Mouse (Mus musculus): ENCODE measurements at regions not wholly inside any gene's neighbourhood (a gene's known extent, or its start where the extent isn't known, plus 50 kb on each side); places are given as distances from the start of the nearest gene placed in this dataset.
A peak's percentile ranks its signal among the peaks of the same experiment; 100 is the strongest.

- H3K4me1 ChIP-seq (replicated peaks; ENCODE audit: control insufficient read depth, insufficient read depth, low read length) = no peaks in the 10 kb centered on the region
- H3K9ac ChIP-seq (ENCODE audit: low read depth, low read length) = no peak overlapping the region
- H3K4me3 ChIP-seq (ENCODE audit: low read depth, low read length) = no peak overlapping the region
- TF ChIP-seq CTCF (IDR thresholded peaks at IDR 0.05; ENCODE audit: low read depth) = no peak
- H3K27ac ChIP-seq (ENCODE audit: low read depth, low read length) = no peak overlapping the region
- no peaks in the 10 kb centered on the region for H3K36me3 ChIP-seq (ENCODE audit: control insufficient read depth, insufficient read depth)
- 77% methylated on average over 5 of the region's 5 CpGs for whole genome bisulfite sequencing
- no peak for ATAC-seq
- no peaks in the 10 kb centered on the region; the same call in 1 of the 2 replicates for H3K27me3 ChIP-seq (replicated peaks; ENCODE audit: control insufficient read depth, insufficient read depth, low read length)
- H3K9me3 ChIP-seq (ENCODE audit: control insufficient read depth) = no peaks in the 10 kb centered on the region
- no peak overlapping the region for H3K4me2 ChIP-seq (replicated peaks; ENCODE audit: low read depth)
These were observed 101.4 kb upstream of the Tbca start for GRCm38 (mm10) chr13:94687295-94687694.

DNA sequence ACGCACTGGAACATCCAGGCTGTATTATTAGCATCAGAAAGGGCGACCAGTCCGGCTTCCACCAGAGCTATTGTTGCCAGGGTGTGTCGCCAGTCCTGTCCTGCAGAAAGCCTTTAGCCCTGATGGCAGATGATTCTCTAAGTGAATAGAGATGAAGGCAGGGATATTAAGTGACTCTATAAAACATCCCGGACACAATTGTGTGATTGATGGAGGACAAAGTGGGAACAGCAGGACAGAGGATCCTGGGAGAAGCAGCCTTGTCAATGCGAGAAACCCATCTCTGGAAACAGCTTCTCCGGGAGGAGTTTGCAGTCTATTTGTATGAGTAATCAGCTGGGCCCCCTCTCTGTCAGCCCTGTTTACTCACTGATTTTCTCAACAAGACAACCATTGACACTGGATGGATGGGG is 82.1 kb upstream of the Tbca start:
- TF ChIP-seq CTCF (IDR thresholded peaks at IDR 0.05; ENCODE audit: low read depth) = no peak
- 3% methylated on average over 7 of the region's 7 CpGs for WGBS
- Histone ChIP-seq H3K4me1 (replicated peaks; ENCODE audit: control insufficient read depth, insufficient read depth, low read length) (no peaks in the 10 kb centered on the region), H3K9me3 (ENCODE audit: control insufficient read depth) (no peaks in the 10 kb centered on the region), H3K36me3 (ENCODE audit: control insufficient read depth, insufficient read depth) (no peaks in the 10 kb centered on the region), H3K4me3 (ENCODE audit: low read depth, low read length) (no peak overlapping the region), H3K27me3 (replicated peaks; ENCODE audit: control insufficient read depth, insufficient read depth, low read length) (peaks cover 91% of the 10 kb centered on the region), H3K27ac (ENCODE audit: low read depth, low read length) (no peak overlapping the region), H3K4me2 (replicated peaks; ENCODE audit: low read depth) (no peak overlapping the region), H3K9ac (ENCODE audit: low read depth, low read length) (no peak overlapping the region)
- no peak for ATAC-seq

DNA sequence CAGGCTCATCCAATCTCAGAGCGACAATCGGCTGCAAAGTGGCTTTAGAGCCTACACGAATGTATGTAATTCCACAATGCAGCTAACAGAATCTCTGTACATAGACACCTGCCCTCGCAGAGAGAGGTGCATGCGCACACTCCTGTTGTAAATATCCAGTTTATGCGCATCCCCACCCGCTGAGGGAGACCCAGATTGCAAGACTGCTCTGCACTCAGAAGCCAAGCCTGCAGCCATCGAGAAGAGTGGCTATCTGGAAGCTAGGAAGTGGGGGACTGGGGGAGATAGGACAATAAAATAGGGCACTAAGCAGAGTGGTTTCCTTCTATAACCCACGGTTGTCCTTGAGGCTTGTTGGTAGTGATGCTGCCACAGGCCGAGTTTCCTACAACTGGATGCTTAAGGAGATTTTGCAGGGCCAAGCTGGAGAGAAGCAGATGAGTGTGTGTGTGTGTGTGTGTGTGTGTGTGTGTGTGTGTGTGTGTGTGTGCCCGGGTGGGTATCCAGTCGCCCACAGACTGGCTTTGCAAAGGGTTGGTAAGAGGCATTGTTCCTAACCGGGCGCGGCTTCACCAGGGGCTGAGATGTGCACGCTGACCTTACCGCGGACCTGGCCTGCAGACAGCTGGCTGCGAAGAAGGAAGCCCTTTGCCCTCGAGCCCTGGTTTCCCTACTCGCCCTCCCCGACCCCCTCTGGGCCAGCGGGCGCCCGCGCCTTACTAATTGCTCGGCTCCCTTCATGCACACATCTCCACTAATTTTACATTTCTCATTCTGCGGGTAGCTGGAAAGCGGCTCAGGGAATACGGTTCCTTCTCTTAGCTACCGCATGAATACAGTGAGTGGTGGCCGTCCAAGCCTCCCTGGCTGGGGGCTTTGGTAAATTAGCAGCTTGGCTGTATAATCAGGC is 81.1 kb upstream of the Tbca start:
- H3K27me3 ChIP-seq (replicated peaks; ENCODE audit: control insufficient read depth, insufficient read depth, low read length) = peaks cover 91% of the 10 kb centered on the region

DNA sequence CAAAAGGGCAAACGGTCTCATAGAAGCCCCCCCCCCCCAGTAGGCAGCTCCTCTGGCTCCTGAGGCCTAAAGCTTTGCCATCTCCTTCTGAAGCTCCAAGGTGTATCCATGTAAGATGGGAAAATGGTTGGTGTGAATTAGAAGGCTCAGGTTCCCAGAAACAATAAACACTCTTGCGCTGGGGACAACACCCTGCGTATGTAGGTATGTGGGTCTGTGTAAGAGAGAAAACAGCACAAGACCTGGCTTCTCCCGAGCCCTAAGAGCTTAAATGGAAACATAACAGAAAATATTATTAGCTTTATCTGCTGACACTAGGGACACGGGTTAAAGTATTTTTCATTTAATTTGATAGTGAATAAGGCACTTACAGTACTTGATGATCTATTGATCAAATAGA is 79.9 kb upstream of the Tbca start:
- TF ChIP-seq CTCF (IDR thresholded peaks at IDR 0.05; ENCODE audit: low read depth) = no peak
- H3K4me2 ChIP-seq (replicated peaks; ENCODE audit: low read depth) = no peak overlapping the region
- no peak overlapping the region for H3K27ac ChIP-seq (ENCODE audit: low read depth, low read length)
- ATAC-seq = no peak
- no peak overlapping the region for H3K9ac ChIP-seq (ENCODE audit: low read depth, low read length)
- H3K36me3 ChIP-seq (ENCODE audit: control insufficient read depth, insufficient read depth) = no peaks in the 10 kb centered on the region
- no peaks in the 10 kb centered on the region for H3K9me3 ChIP-seq (ENCODE audit: control insufficient read depth)
- 27% methylated on average over 5 of the region's 5 CpGs for whole genome bisulfite sequencing
- no peaks in the 10 kb centered on the region for H3K4me1 ChIP-seq (replicated peaks; ENCODE audit: control insufficient read depth, insufficient read depth, low read length)
- peaks cover 91% of the 10 kb centered on the region for H3K27me3 ChIP-seq (replicated peaks; ENCODE audit: control insufficient read depth, insufficient read depth, low read length)
- no peak overlapping the region for H3K4me3 ChIP-seq (ENCODE audit: low read depth, low read length)

More for the DNA sequence above, 81.1 kb upstream of the Tbca start:
- Histone ChIP-seq H3K9ac (ENCODE audit: low read depth, low read length) (no peak overlapping the region), H3K9me3 (ENCODE audit: control insufficient read depth) (no peaks in the 10 kb centered on the region), H3K4me1 (replicated peaks; ENCODE audit: control insufficient read depth, insufficient read depth, low read length) (no peaks in the 10 kb centered on the region), H3K4me2 (replicated peaks; ENCODE audit: low read depth) (no peak overlapping the region), H3K36me3 (ENCODE audit: control insufficient read depth, insufficient read depth) (no peaks in the 10 kb centered on the region), H3K27ac (ENCODE audit: low read depth, low read length) (no peak overlapping the region), H3K4me3 (ENCODE audit: low read depth, low read length) (no peak overlapping the region)
- no peak for ATAC-seq
- no peak for TF ChIP-seq CTCF (IDR thresholded peaks at IDR 0.05; ENCODE audit: low read depth)
- 6% methylated on average over 30 of the region's 32 CpGs for WGBS

DNA sequence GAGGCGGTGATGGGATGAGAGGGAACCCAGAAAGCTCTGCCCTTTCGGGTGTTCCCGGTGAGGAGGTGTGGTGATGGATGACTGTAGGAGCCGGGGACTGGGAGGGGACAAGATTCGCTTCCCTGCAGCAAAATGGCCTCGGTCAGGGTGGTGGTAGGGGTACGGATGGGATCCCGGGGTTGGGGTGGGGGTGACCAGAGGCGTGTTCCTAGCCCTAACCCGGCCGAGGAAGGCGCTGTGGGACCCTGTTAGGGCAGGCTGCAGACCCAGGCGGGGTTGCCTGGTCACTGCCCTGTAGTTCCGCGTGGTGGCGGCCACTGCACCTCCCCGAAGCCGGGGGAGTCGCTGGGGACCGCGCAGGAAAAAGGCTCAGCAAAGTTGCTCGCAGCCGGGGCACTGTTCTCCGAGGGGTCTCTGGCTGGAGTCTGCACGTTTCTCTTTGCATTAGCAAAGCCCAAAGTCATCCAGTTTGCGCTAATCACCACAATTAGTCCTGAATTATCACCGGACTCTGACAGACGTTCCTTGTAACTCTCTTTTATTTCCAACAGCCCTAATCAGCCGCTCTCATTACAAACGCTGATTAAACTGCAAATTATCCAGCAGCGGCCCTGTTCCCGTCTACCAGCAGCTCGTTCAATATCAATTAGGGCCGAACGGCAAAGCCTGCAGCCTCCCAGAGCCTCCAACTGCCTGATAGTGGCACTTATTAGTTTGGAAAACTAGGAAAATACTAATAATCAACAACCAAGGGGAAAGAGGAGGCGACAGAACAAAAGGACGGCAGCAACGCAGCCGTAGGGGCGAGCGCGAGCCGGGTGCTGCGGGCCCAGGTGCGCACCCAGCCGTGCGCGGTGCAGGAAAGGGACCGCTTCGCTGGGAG is 78.8 kb upstream of the Tbca start:
- TF ChIP-seq CTCF (IDR thresholded peaks at IDR 0.05; ENCODE audit: low read depth) = peak; percentile 66
- H3K9me3 ChIP-seq (ENCODE audit: control insufficient read depth) = no peaks in the 10 kb centered on the region
- no peak for ATAC-seq
- no peak overlapping the region for H3K9ac ChIP-seq (ENCODE audit: low read depth, low read length)
- no peaks in the 10 kb centered on the region for H3K36me3 ChIP-seq (ENCODE audit: control insufficient read depth, insufficient read depth)
- H3K4me2 ChIP-seq (replicated peaks; ENCODE audit: low read depth) = peak overlapping the region; percentile 55
- peak overlapping the region; percentile 23 for H3K4me3 ChIP-seq (ENCODE audit: low read depth, low read length)
- 1% methylated on average over 50 of the region's 50 CpGs for WGBS
- H3K4me1 ChIP-seq (replicated peaks; ENCODE audit: control insufficient read depth, insufficient read depth, low read length) = no peaks in the 10 kb centered on the region
- peaks cover 89% of the 10 kb centered on the region for H3K27me3 ChIP-seq (replicated peaks; ENCODE audit: control insufficient read depth, insufficient read depth, low read length)
- no peak overlapping the region for H3K27ac ChIP-seq (ENCODE audit: low read depth, low read length)

GRCm38 (mm10) chr13:94710574-94711172 is 78.0 kb upstream of the Tbca start:
- peak overlapping the region; percentile 23 for H3K4me3 ChIP-seq (ENCODE audit: low read depth, low read length)
- no peak for TF ChIP-seq CTCF (IDR thresholded peaks at IDR 0.05; ENCODE audit: low read depth)
- peaks cover 82% of the 10 kb centered on the region for H3K27me3 ChIP-seq (replicated peaks; ENCODE audit: control insufficient read depth, insufficient read depth, low read length)
- no peak overlapping the region for H3K9ac ChIP-seq (ENCODE audit: low read depth, low read length)
- ATAC-seq = no peak
- peak overlapping the region; percentile 55 for H3K4me2 ChIP-seq (replicated peaks; ENCODE audit: low read depth)
- WGBS = 3% methylated on average over 26 of the region's 26 CpGs
- H3K27ac ChIP-seq (ENCODE audit: low read depth, low read length) = no peak overlapping the region
- H3K36me3 ChIP-seq (ENCODE audit: control insufficient read depth, insufficient read depth) = no peaks in the 10 kb centered on the region
- no peaks in the 10 kb centered on the region for H3K9me3 ChIP-seq (ENCODE audit: control insufficient read depth)
- H3K4me1 ChIP-seq (replicated peaks; ENCODE audit: control insufficient read depth, insufficient read depth, low read length) = no peaks in the 10 kb centered on the region

Measured in intestine, postnatal 0 days (tissue).